Mouse (Mus musculus) embryonic facial prominence, embryonic 11.5 days (tissue): ENCODE data around the gene Tmem190. TPM values are rescaled to one million over a fixed set of nuclear protein-coding genes. Genes with fewer than 3 reads are reported as not detected.

ENCODE experiments used
- ATAC-seq: fragments of 200-750 bp; cut with Nextera tagmentation; replicated peaks from 2 replicates; pipeline ENCODE4 v1.8.0; 2017; ENCODE audit warnings: low read depth; ENCODE audit not compliant: insufficient number of reproducible peaks, low FRiP score, low TSS enrichment
- DNase-seq: peaks from one replicate; pipeline ENCODE4 v3.0.0-alpha.2; 2015; ENCODE audit warnings: low spot score
- H3K27ac ChIP-seq: fragments of 300-500 bp; sonication (generic); replicated peaks from 2 replicates; pipeline ENCODE4 v1.5.1; 2014; ENCODE audit warnings: mild to moderate bottlenecking, low read depth, low read length, control low read depth
- H3K27me3 ChIP-seq: fragments of 300-500 bp; sonication (generic); 2 replicates; pipeline ENCODE4 v1.6.1; 2014; ENCODE audit warnings: mild to moderate bottlenecking, low read length, moderate library complexity, mixed read lengths; ENCODE audit not compliant: control insufficient read depth, insufficient read depth
- H3K36me3 ChIP-seq: fragments of 300-500 bp; sonication (generic); replicated peaks from 2 replicates; pipeline ENCODE4 v1.6.1; 2014; ENCODE audit warnings: low read depth, mild to moderate bottlenecking, low read length, moderate library complexity, mixed read lengths; ENCODE audit not compliant: control insufficient read depth, insufficient read depth
- H3K4me1 ChIP-seq: fragments of 300-500 bp; sonication (generic); 2 replicates; pipeline ENCODE4 v1.6.1; 2014; ENCODE audit warnings: low read length, mixed read lengths; ENCODE audit not compliant: control insufficient read depth, insufficient read depth
- H3K4me2 ChIP-seq: fragments of 300-500 bp; sonication (generic); 2 replicates; pipeline ENCODE4 v1.6.1; 2014; ENCODE audit warnings: low read depth, mild to moderate bottlenecking, control low read depth, low read length, moderate library complexity
- H3K4me3 ChIP-seq: fragments of 300-500 bp; sonication (generic); 2 replicates; pipeline ENCODE4 v1.5.1; 2014; ENCODE audit warnings: low read depth, low read length, control low read depth
- H3K9ac ChIP-seq: fragments of 300-500 bp; sonication (generic); replicated peaks from 2 replicates; pipeline ENCODE4 v1.6.1; 2014; ENCODE audit warnings: mild to moderate bottlenecking, control low read depth, low read length
- H3K9me3 ChIP-seq: fragments of 300-500 bp; sonication (generic); replicated peaks from 2 replicates; pipeline ENCODE4 v1.6.1; 2016; ENCODE audit warnings: mild to moderate bottlenecking, low read length, inconsistent platforms, mixed read lengths; ENCODE audit not compliant: control insufficient read depth
- WGBS: fragments of 180-500 bp; shearing (Covaris S2); extraction: QIAGEN DNeasy Blood & Tissue Kit; methylation state at CpG from one replicate; pipeline ENCODE4 v1.1.7; 2014; 5-methylcytosine and 5-hydroxymethylcytosine counted together
- polyA plus RNA-seq: library from polyadenylated mRNA; unstranded; fragments of >200 nt; fragmentation: Nextera tagmentation; extraction: Ambion mirVana; gene quantifications from 2 replicates; pipeline ENCODE4 v1.2.1, GENCODE M21; 2014

Gene Tmem190
- polyA plus RNA-seq, 1 experiment from 2014 or later, result not detected

GRCm38 (mm10) chr7:4822162-4822907, 39.6 kb downstream of the Tmem190 start:
- H3K9ac ChIP-seq, result no peak overlapping the region
- H3K27ac ChIP-seq, result no peak overlapping the region
- no peaks in the 10 kb centered on the region for H3K4me1 ChIP-seq
- ATAC-seq (no peak), DNase-seq (no peak)
- H3K4me3 ChIP-seq, result no peak overlapping the region
- no peak overlapping the region for H3K4me2 ChIP-seq
- H3K9me3 ChIP-seq, result no peaks in the 10 kb centered on the region
- 58% methylated on average over 6 of the region's 6 CpGs for WGBS
- H3K27me3 ChIP-seq, result no peaks in the 10 kb centered on the region
- no peaks in the 10 kb centered on the region for H3K36me3 ChIP-seq

- Histone ChIP-seq H3K27me3 (no peaks in the 10 kb centered on the region), H3K4me2 (no peak overlapping the region), H3K4me3 (no peak overlapping the region), H3K36me3 (no peaks in the 10 kb centered on the region), H3K9ac (no peak overlapping the region), H3K9me3 (no peaks in the 10 kb centered on the region), H3K4me1 (no peaks in the 10 kb centered on the region), H3K27ac (no peak overlapping the region)
- 55% methylated on average over 4 of the region's 4 CpGs for WGBS
- DNase-seq, result no peak
- no peak for ATAC-seq
Observed at GRCm38 (mm10) chr7:4825365-4825764, 42.6 kb downstream of the Tmem190 start.

- no peak overlapping the region for H3K4me3 ChIP-seq
- H3K27ac ChIP-seq, result no peak overlapping the region
- no peaks in the 10 kb centered on the region for H3K4me1 ChIP-seq
- H3K9me3 ChIP-seq, result no peaks in the 10 kb centered on the region
- ATAC-seq (no peak), DNase-seq (peak; percentile 58)
- H3K4me2 ChIP-seq, result no peak overlapping the region
- H3K9ac ChIP-seq, result no peak overlapping the region
- WGBS, result 4% methylated on average over 12 of the region's 12 CpGs
- H3K27me3 ChIP-seq, result peaks cover 8% of the 10 kb centered on the region
- no peaks in the 10 kb centered on the region for H3K36me3 ChIP-seq
Observed at GRCm38 (mm10) chr7:4830476-4830875, 47.7 kb downstream of the Tmem190 start.

Other genes starting within 250 kb of the Tmem190 start
- gene Syt5, start 235.4 kb upstream of the Tmem190 start, polyA plus RNA-seq, result 4.8 and 6.6 TPM in 2 replicates
- not detected in 2 replicates for gene Ptprh, start 178.9 kb upstream of the Tmem190 start, polyA plus RNA-seq
- gene Tmem86b, start 151.5 kb upstream of the Tmem190 start, polyA plus RNA-seq, result 0.63 and 2.5 TPM in 2 replicates
- gene Ppp6r1, start 123.9 kb upstream of the Tmem190 start, polyA plus RNA-seq, result 4.9 and 5.0 TPM in 2 replicates
- gene Hspbp1, start 97.9 kb upstream of the Tmem190 start, polyA plus RNA-seq, result 102 and 104 TPM in 2 replicates
- 2.1 and 2.3 TPM in 2 replicates for gene Brsk1, start 92.3 kb upstream of the Tmem190 start, polyA plus RNA-seq
- not detected in 2 replicates for gene Tmem150b, start 57.7 kb upstream of the Tmem190 start, polyA plus RNA-seq
- gene Kmt5c, start 42.8 kb upstream of the Tmem190 start, polyA plus RNA-seq, result 55.7 and 61.6 TPM in 2 replicates
- 41.6 and 42.1 TPM in 2 replicates for gene Cox6b2, start 29.8 kb upstream of the Tmem190 start, polyA plus RNA-seq
- gene Fam71e2, start 11.6 kb upstream of the Tmem190 start, polyA plus RNA-seq, result not detected in 2 replicates
- gene Il11, start 78 bp upstream of the Tmem190 start, polyA plus RNA-seq, result 0.21 TPM in 1 of 2 replicates, not detected in the other
- 1.3 and 1.4 TPM in 2 replicates for gene Tmem238, start 6.7 kb downstream of the Tmem190 start, polyA plus RNA-seq
- gene Rpl28, start 9.9 kb downstream of the Tmem190 start, polyA plus RNA-seq, result 149 and 169 TPM in 2 replicates
- gene Ube2s, start 29.7 kb downstream of the Tmem190 start, polyA plus RNA-seq, result 453 and 487 TPM in 2 replicates
- gene Shisa7, start 61.8 kb downstream of the Tmem190 start, polyA plus RNA-seq, result 0.72 TPM in 2 replicates
- 2.4 and 2.9 TPM in 2 replicates for gene Isoc2b, start 87.3 kb downstream of the Tmem190 start, polyA plus RNA-seq
- 0.70 and 0.72 TPM in 2 replicates for gene Isoc2a, start 94.2 kb downstream of the Tmem190 start, polyA plus RNA-seq
- 0.27 TPM in 1 of 2 replicates, not detected in the other for gene Gm36210, start 123.6 kb downstream of the Tmem190 start, polyA plus RNA-seq
- 2.5 and 3.6 TPM in 2 replicates for gene Zfp628, start 132.3 kb downstream of the Tmem190 start, polyA plus RNA-seq
- 2.7 and 2.8 TPM in 2 replicates for gene Nat14, start 139.1 kb downstream of the Tmem190 start, polyA plus RNA-seq
- gene Ssc5d, start 142.8 kb downstream of the Tmem190 start, polyA plus RNA-seq, result 0.97 and 1.2 TPM in 2 replicates
- gene Sbk2, start 181.5 kb downstream of the Tmem190 start, polyA plus RNA-seq, result 0.21 TPM in 1 of 2 replicates, not detected in the other
- gene Sbk3, start 188.2 kb downstream of the Tmem190 start, polyA plus RNA-seq, result 0.06 TPM in 1 of 2 replicates, not detected in the other
- gene Zfp579, start 213.2 kb downstream of the Tmem190 start, polyA plus RNA-seq, result 25.3 and 28.4 TPM in 2 replicates
- gene Zfp524, start 231.5 kb downstream of the Tmem190 start, polyA plus RNA-seq, result 7.5 and 9.4 TPM in 2 replicates
- gene Fiz1, start 231.8 kb downstream of the Tmem190 start, polyA plus RNA-seq, result 42.5 and 43.0 TPM in 2 replicates
- 0.59 TPM in 1 of 2 replicates, not detected in the other for gene Gm44973, start 232.6 kb downstream of the Tmem190 start, polyA plus RNA-seq
- gene Zfp865, start 237.4 kb downstream of the Tmem190 start, polyA plus RNA-seq, result 4.5 and 5.9 TPM in 2 replicates
- gene Ccdc106, start 237.6 kb downstream of the Tmem190 start, polyA plus RNA-seq, result 14.9 and 15.1 TPM in 2 replicates